Mouse (Mus musculus) midbrain, embryonic 16.5 days (tissue): ENCODE data around the gene Vmn1r104. TPM values are rescaled to one million over a fixed set of nuclear protein-coding genes. Genes with fewer than 3 reads are reported as not detected.
"Not testable (repeated sequence)": the region's sequence is repeated elsewhere in the genome, so short reads cannot be mapped to it uniquely, and the experiment has no call there.

Experiments used
- ATAC-seq: fragments of 200-750 bp; cut with Nextera tagmentation; 2 replicates; pipeline ENCODE4 v1.8.0; 2017; ENCODE audit warnings: moderate TSS enrichment
- H3K27ac ChIP-seq: fragments of 300-500 bp; sonication (generic); 2 replicates; pipeline ENCODE4 v1.5.1; 2014; ENCODE audit warnings: mild to moderate bottlenecking, low read length, mixed read lengths
- H3K27me3 ChIP-seq: fragments of 300-500 bp; sonication (generic); 2 replicates; pipeline ENCODE4 v1.6.1; 2014; ENCODE audit warnings: low read depth, low read length, mixed read lengths; ENCODE audit not compliant: control insufficient read depth, insufficient read depth
- H3K36me3 ChIP-seq: fragments of 300-500 bp; sonication (generic); 2 replicates; pipeline ENCODE4 v1.6.1; 2014; ENCODE audit warnings: mild to moderate bottlenecking, low read length, moderate library complexity, mixed read lengths; ENCODE audit not compliant: control insufficient read depth, insufficient read depth
- H3K4me1 ChIP-seq: fragments of 300-500 bp; sonication (generic); 2 replicates; pipeline ENCODE4 v1.6.1; 2014; ENCODE audit warnings: mild to moderate bottlenecking, low read length, mixed read lengths; ENCODE audit not compliant: control insufficient read depth, insufficient read depth
- H3K4me2 ChIP-seq: fragments of 300-500 bp; sonication (generic); 2 replicates; pipeline ENCODE4 v1.6.1; 2014; ENCODE audit warnings: mild to moderate bottlenecking, low read length, mixed read lengths
- H3K4me3 ChIP-seq: fragments of 300-500 bp; sonication (generic); 2 replicates; pipeline ENCODE4 v1.5.1; 2014; ENCODE audit warnings: low read depth, mild to moderate bottlenecking, low read length, moderate library complexity, mixed read lengths
- H3K9ac ChIP-seq: fragments of 300-500 bp; sonication (generic); 2 replicates; pipeline ENCODE4 v1.6.1; 2014; ENCODE audit warnings: low read depth, low read length, mixed read lengths
- H3K9me3 ChIP-seq: fragments of 300-500 bp; sonication (generic); replicated peaks from 2 replicates; pipeline ENCODE4 v1.6.1; 2014; ENCODE audit warnings: mild to moderate bottlenecking, low read length, mixed read lengths; ENCODE audit not compliant: control insufficient read depth, poor library complexity, severe bottlenecking
- WGBS: fragments of 180-500 bp; shearing (Covaris S2); extraction: QIAGEN DNeasy Blood & Tissue Kit; methylation state at CpG from one replicate; pipeline ENCODE4 v1.1.7; 2014; 5-methylcytosine and 5-hydroxymethylcytosine counted together
- polyA plus RNA-seq: library from polyadenylated mRNA; unstranded; fragments of >200 nt; fragmentation: Nextera tagmentation; extraction: Ambion mirVana; gene quantifications from 2 replicates; pipeline ENCODE4 v1.2.1, GENCODE M21; 2015

Gene Vmn1r104
- not detected in 2 replicates for polyA plus RNA-seq

GRCm38 (mm10) chr7:20533537-20533936 lies at the start of gene Vmn1r104:
Gene Vmn1r104, plus strand, starts transcription at chr7:20533837.
- H3K9me3 ChIP-seq, H3K9ac ChIP-seq, H3K27me3 ChIP-seq, H3K4me2 ChIP-seq, H3K27ac ChIP-seq, H3K36me3 ChIP-seq, ATAC-seq, H3K4me3 ChIP-seq, H3K4me1 ChIP-seq: not testable (repeated sequence)
- WGBS: no CpG with 5 or more reads among the region's 3 CpGs

GRCm38 (mm10) chr7:20510434-20510833 lies 23.2 kb upstream of the Vmn1r104 start, which contains the start of gene Vmn1r103:
Gene Vmn1r103, minus strand, starts transcription at chr7:20510534.
- no CpG with 5 or more reads among the region's 3 CpGs for WGBS
- not testable (repeated sequence) for H3K27ac ChIP-seq, H3K4me1 ChIP-seq, ATAC-seq, H3K9me3 ChIP-seq, H3K4me2 ChIP-seq, H3K27me3 ChIP-seq, H3K36me3 ChIP-seq, H3K4me3 ChIP-seq, H3K9ac ChIP-seq

DNA sequence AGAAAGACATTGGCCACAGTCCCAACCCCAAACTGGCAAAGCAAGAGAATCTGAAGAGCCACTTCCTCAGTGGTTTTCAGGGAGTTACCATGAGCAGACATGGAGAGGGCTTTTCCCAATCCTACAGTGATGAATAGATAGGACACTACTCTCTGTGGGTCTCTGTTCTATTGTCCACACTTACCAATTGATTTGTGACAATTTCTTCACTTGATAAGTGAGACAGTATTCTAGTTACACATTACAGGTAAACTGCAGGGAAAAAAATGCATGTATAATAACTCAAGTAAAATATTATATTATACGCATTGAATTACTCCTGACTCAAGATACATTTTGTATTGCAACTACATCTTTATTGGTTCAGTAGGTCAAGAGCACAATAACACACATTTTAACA lies 12.0 kb downstream of the Vmn1r104 start, which contains the start of gene Gm5726:
Gene Gm5726, minus strand, starts transcription at position 101 of the 400 bp plus-strand sequence.
- not testable (repeated sequence) for H3K36me3 ChIP-seq, H3K4me3 ChIP-seq, H3K27ac ChIP-seq, H3K4me2 ChIP-seq, H3K9me3 ChIP-seq, H3K4me1 ChIP-seq, H3K27me3 ChIP-seq, H3K9ac ChIP-seq, ATAC-seq
- no CpG with 5 or more reads among the region's 1 CpGs for WGBS

DNA sequence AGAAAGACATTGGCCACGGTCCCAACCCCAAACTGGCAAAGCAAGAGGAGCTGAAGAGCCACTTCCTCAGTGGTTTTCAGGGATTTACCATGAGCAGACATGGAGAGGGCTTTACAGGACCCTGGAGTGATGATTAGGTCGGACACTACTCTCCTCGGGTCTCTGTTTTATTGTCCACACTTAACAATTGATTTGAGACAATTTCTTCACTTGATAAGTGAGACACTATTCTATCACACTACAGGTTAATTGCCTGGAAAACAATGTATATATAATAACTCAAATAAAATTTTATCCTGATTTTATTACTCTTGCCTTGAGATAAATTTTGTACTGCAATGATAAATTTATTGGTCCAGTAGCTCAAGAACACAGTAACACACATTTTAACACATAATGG lies 42.5 kb downstream of the Vmn1r104 start, which contains the start of gene Gm4141:
Gene Gm4141, minus strand, starts transcription at position 101 of the 400 bp plus-strand sequence.
- H3K36me3 ChIP-seq, H3K27me3 ChIP-seq, ATAC-seq, H3K27ac ChIP-seq, H3K4me2 ChIP-seq, H3K4me3 ChIP-seq, H3K4me1 ChIP-seq, H3K9ac ChIP-seq, H3K9me3 ChIP-seq: not testable (repeated sequence)
- no CpG with 5 or more reads among the region's 3 CpGs for WGBS

Other genes with a start within 250 kb of the Vmn1r104 start
- not detected in 2 replicates for gene Gm4133, start 199.8 kb upstream of the Vmn1r104 start, polyA plus RNA-seq
- not detected in 2 replicates for gene Gm5728, start 158.4 kb upstream of the Vmn1r104 start, polyA plus RNA-seq
- gene Vmn1r100, start 115.9 kb upstream of the Vmn1r104 start, polyA plus RNA-seq: not detected in 2 replicates
- gene Vmn1r101, start 91.2 kb upstream of the Vmn1r104 start, polyA plus RNA-seq: not detected in 2 replicates
- gene Gm10670, start 58.9 kb upstream of the Vmn1r104 start, polyA plus RNA-seq: not detected in 2 replicates
- gene Vmn1r103, start 23.3 kb upstream of the Vmn1r104 start, polyA plus RNA-seq: not detected in 2 replicates
- not detected in 2 replicates for gene Gm5726, start 11.9 kb downstream of the Vmn1r104 start, polyA plus RNA-seq
- not detected in 2 replicates for gene Gm4141, start 42.4 kb downstream of the Vmn1r104 start, polyA plus RNA-seq
- not detected in 2 replicates for gene Gm4513, start 65.2 kb downstream of the Vmn1r104 start, polyA plus RNA-seq
- gene Vmn1r107, start 135.1 kb downstream of the Vmn1r104 start, polyA plus RNA-seq: not detected in 2 replicates
- gene Vmn1r111, start 169.4 kb downstream of the Vmn1r104 start, polyA plus RNA-seq: not detected in 2 replicates
- not detected in 2 replicates for gene Gm10668, start 196.8 kb downstream of the Vmn1r104 start, polyA plus RNA-seq
- not detected in 2 replicates for gene Vmn1r112, start 237.3 kb downstream of the Vmn1r104 start, polyA plus RNA-seq